Mouse (Mus musculus): ENCODE results near the gene Cx3cl1. TPM values are rescaled to one million over a fixed set of nuclear protein-coding genes. Genes with fewer than 3 reads are reported as not detected.

The Cx3cl1 gene
- 38.7 TPM for polyA plus RNA-seq (2021)

GRCm38 (mm10) chr8:94771941-94772670 is at the start of gene Cx3cl1:
Cx3cl1 (plus strand) TSS chr8:94772009.
- ChIA-PET CTCF (interaction anchor here (0.8 to 2.6 kb wide), 8 partner anchors 9 to 60 kb away, joined by 3 to 12 read pairs (median 4); partner anchors contain the start of gene Ccl17), POLR2A (interaction anchor here (0.7 to 1.8 kb wide), 5 partner anchors 9 to 18 kb away, joined by 3 to 8 read pairs (median 3); no protein-coding TSS in a partner anchor)
- no peaks in the 10 kb centered on the region for H3K27me3 ChIP-seq
- no peak for TF ChIP-seq CTCF (IDR thresholded peaks at IDR 0.05)
- ATAC-seq, result peak; percentile 80
- in situ Hi-C loops (cut with MboI; ENCODE audit: low pct_unique_long_range_greater_than_20kb), result no loop called here
- peak; percentile 55 for DNase-seq (ENCODE audit: low read depth, low spot score)

GRCm38 (mm10) chr8:94725998-94726397 is 45.8 kb upstream of the Cx3cl1 start:
- DNase-seq (ENCODE audit: low read depth, low spot score), result no peak
- no peak for TF ChIP-seq CTCF (IDR thresholded peaks at IDR 0.05)
- in situ Hi-C loops (cut with MboI; ENCODE audit: low pct_unique_long_range_greater_than_20kb), result no loop called here
- ATAC-seq, result no peak
- no peaks in the 10 kb centered on the region for H3K27me3 ChIP-seq
- ChIA-PET CTCF (no interaction called here), POLR2A (no interaction called here)

- in situ Hi-C loops (cut with MboI; ENCODE audit: low pct_unique_long_range_greater_than_20kb), result no loop called here
- ChIA-PET CTCF (interaction anchor here (0.7 kb wide), 1 partner anchor 77 kb away, joined by 3 read pairs; no protein-coding TSS in a partner anchor), POLR2A (no interaction called here)
- no peak for DNase-seq (ENCODE audit: low read depth, low spot score)
- TF ChIP-seq CTCF (IDR thresholded peaks at IDR 0.05), result no peak
- no peak for ATAC-seq
- H3K27me3 ChIP-seq, result no peaks in the 10 kb centered on the region
These were observed 42.5 kb upstream of the Cx3cl1 start for GRCm38 (mm10) chr8:94729301-94729700.

- in situ Hi-C loops (cut with MboI; ENCODE audit: low pct_unique_long_range_greater_than_20kb), result no loop called here
- TF ChIP-seq CTCF (IDR thresholded peaks at IDR 0.05), result no peak
- H3K27me3 ChIP-seq, result no peaks in the 10 kb centered on the region
- ChIA-PET CTCF (interaction anchor here (1.5 kb wide), 1 partner anchor 21 kb away, joined by 4 read pairs; no protein-coding TSS in a partner anchor), POLR2A (no interaction called here)
- no peak for ATAC-seq
- no peak for DNase-seq (ENCODE audit: low read depth, low spot score)
These were observed 37.9 kb upstream of the Cx3cl1 start for GRCm38 (mm10) chr8:94733821-94734465.

GRCm38 (mm10) chr8:94734735-94735350 is 37.0 kb upstream of the Cx3cl1 start:
- ChIA-PET POLR2A (no interaction called here), CTCF (interaction anchor here (0.7 to 1.5 kb wide), 2 partner anchors 20 to 35 kb away, joined by 3 to 4 read pairs; no protein-coding TSS in a partner anchor)
- no peaks in the 10 kb centered on the region for H3K27me3 ChIP-seq
- DNase-seq (ENCODE audit: low read depth, low spot score) (no peak), ATAC-seq (no peak)
- in situ Hi-C loops (cut with MboI; ENCODE audit: low pct_unique_long_range_greater_than_20kb), result no loop called here
- TF ChIP-seq CTCF (IDR thresholded peaks at IDR 0.05), result no peak

- no peak for TF ChIP-seq CTCF (IDR thresholded peaks at IDR 0.05)
- ChIA-PET POLR2A (no interaction called here), CTCF (interaction anchor here (0.7 to 1.5 kb wide), 2 partner anchors 19 to 35 kb away, joined by 3 to 4 read pairs; no protein-coding TSS in a partner anchor)
- no peaks in the 10 kb centered on the region for H3K27me3 ChIP-seq
- no peak for DNase-seq (ENCODE audit: low read depth, low spot score)
- no peak for ATAC-seq
- in situ Hi-C loops (cut with MboI; ENCODE audit: low pct_unique_long_range_greater_than_20kb), result no loop called here
These were observed 36.2 kb upstream of the Cx3cl1 start for GRCm38 (mm10) chr8:94735426-94736094.

GRCm38 (mm10) chr8:94739829-94740228 is 32.0 kb upstream of the Cx3cl1 start:
- DNase-seq (ENCODE audit: low read depth, low spot score) (no peak), ATAC-seq (no peak)
- in situ Hi-C loops (cut with MboI; ENCODE audit: low pct_unique_long_range_greater_than_20kb), result no loop called here
- no peaks in the 10 kb centered on the region for H3K27me3 ChIP-seq
- ChIA-PET POLR2A (no interaction called here), CTCF (no interaction called here)
- TF ChIP-seq CTCF (IDR thresholded peaks at IDR 0.05), result no peak

- DNase-seq (ENCODE audit: low read depth, low spot score) (no peak), ATAC-seq (no peak)
- ChIA-PET CTCF (no interaction called here), POLR2A (no interaction called here)
- in situ Hi-C loops (cut with MboI; ENCODE audit: low pct_unique_long_range_greater_than_20kb), result no loop called here
- H3K27me3 ChIP-seq, result no peaks in the 10 kb centered on the region
- TF ChIP-seq CTCF (IDR thresholded peaks at IDR 0.05), result no peak
These were observed 31.2 kb upstream of the Cx3cl1 start for GRCm38 (mm10) chr8:94740591-94740990.

GRCm38 (mm10) chr8:94741726-94742125 is 30.1 kb upstream of the Cx3cl1 start:
- no peak for TF ChIP-seq CTCF (IDR thresholded peaks at IDR 0.05)
- ATAC-seq (no peak), DNase-seq (ENCODE audit: low read depth, low spot score) (no peak)
- ChIA-PET POLR2A (no interaction called here), CTCF (no interaction called here)
- H3K27me3 ChIP-seq, result no peaks in the 10 kb centered on the region
- in situ Hi-C loops (cut with MboI; ENCODE audit: low pct_unique_long_range_greater_than_20kb), result no loop called here

GRCm38 (mm10) chr8:94744484-94744883 is 27.3 kb upstream of the Cx3cl1 start:
- no peaks in the 10 kb centered on the region for H3K27me3 ChIP-seq
- DNase-seq (ENCODE audit: low read depth, low spot score), result no peak
- in situ Hi-C loops (cut with MboI; ENCODE audit: low pct_unique_long_range_greater_than_20kb), result no loop called here
- no peak for ATAC-seq
- TF ChIP-seq CTCF (IDR thresholded peaks at IDR 0.05), result no peak
- ChIA-PET CTCF (interaction anchor here (0.9 to 1.3 kb wide), 2 partner anchors 13 to 41 kb away, joined by 3 to 5 read pairs; no protein-coding TSS in a partner anchor), POLR2A (interaction anchor here (0.7 kb wide), 1 partner anchor 13 kb away, joined by 4 read pairs; no protein-coding TSS in a partner anchor)

Data from Patski (cell line).